Mouse (Mus musculus) G1E (cell line): ENCODE measurements around the gene Cdrt4. TPM values are rescaled to one million over a fixed set of nuclear protein-coding genes. Genes with fewer than 3 reads are reported as not detected.

Source experiments
- ATAC-seq: 2 replicates; pipeline ENCODE4 v1.8.0; 2016; ENCODE audit warnings: mild to moderate bottlenecking; ENCODE audit not compliant: insufficient number of reproducible peaks, poor library complexity, low FRiP score, severe bottlenecking; ENCODE audit errors: extremely low read depth
- DNase-seq: peaks from one replicate; pipeline ENCODE4 v3.0.0; 2012; ENCODE audit warnings: low spot score
- H3K27me3 ChIP-seq: 2 replicates; pipeline ENCODE4 v1.6.1; 2012; ENCODE audit warnings: mild to moderate bottlenecking, low read length, inconsistent platforms; ENCODE audit not compliant: insufficient read depth
- H3K36me3 ChIP-seq: replicated peaks from 2 replicates; pipeline ENCODE3; 2012; ENCODE audit warnings: mild to moderate bottlenecking, inconsistent platforms
- H3K4me1 ChIP-seq: 2 replicates; pipeline ENCODE4 v1.6.1; 2012; ENCODE audit warnings: low read depth, low read length, inconsistent platforms, mixed read lengths; ENCODE audit not compliant: insufficient read depth
- H3K4me3 ChIP-seq: 2 replicates; pipeline ENCODE4 v1.5.1; 2012; ENCODE audit warnings: low read depth, mild to moderate bottlenecking, inconsistent platforms, low read length, moderate library complexity, mixed read lengths
- H3K9me3 ChIP-seq: replicated peaks from 2 replicates; pipeline ENCODE4 v1.6.1; 2012; ENCODE audit warnings: inconsistent platforms
- CTCF ChIP-seq: IDR thresholded peaks from 2 replicates; pipeline ENCODE4 v1.5.1; 2012; ENCODE audit warnings: low read depth, low read length, inconsistent platforms, mixed read lengths
- GATA1 ChIP-seq: IDR thresholded peaks from 2 replicates; pipeline ENCODE4 v1.6.1; 2012; ENCODE audit warnings: borderline replicate concordance, low read length, inconsistent platforms, mixed read lengths
- GATA2 ChIP-seq: IDR thresholded peaks from 2 replicates; pipeline ENCODE4 v1.6.1; 2012; ENCODE audit warnings: low read depth, low read length, inconsistent platforms, borderline replicate concordance
- POLR2AphosphoS5 ChIP-seq: IDR thresholded peaks from 2 replicates; pipeline ENCODE4 v1.6.1; 2012; ENCODE audit warnings: low read depth, low read length, inconsistent platforms; ENCODE audit not compliant: insufficient replicate concordance
- TAL1 ChIP-seq: conservative IDR thresholded peaks from 2 replicates; pipeline ENCODE4 v1.6.1; 2012; ENCODE audit warnings: low read depth, low read length, inconsistent platforms, mixed read lengths
- polyA plus RNA-seq: library from polyadenylated mRNA; stranded (reverse); fragments of >175 nt; gene quantifications from 2 replicates; pipeline ENCODE4 v1.2.3, GENCODE M21; 2012
- total RNA-seq, 2 experiments: library from RNA; stranded (forward) in 1 of 2; stranded (reverse) in 1 of 2; fragments of 200-1000 nt in 1 of 2; fragments of >200 nt in 1 of 2; fragmentation: Nextera tagmentation in 1 of 2; gene quantifications; 2 replicates each; pipeline ENCODE4 v1.2.3; 2014 to 2017

Gene Cdrt4
- total and polyA plus RNA-seq, 3 experiments = 0.27 TPM; not detected in 2

GRCm38 (mm10) chr11:62924091-62924761 is 26.8 kb upstream of the Cdrt4 start:
- Histone ChIP-seq H3K27me3 (0 out of 2 replicates have a peak, but pooled peaks cover 10% of the 10 kb centered on the region), H3K4me3 (no peak overlapping the region), H3K36me3 (no peaks in the 10 kb centered on the region), H3K4me1 (no peaks in the 10 kb centered on the region), H3K9me3 (no peaks in the 10 kb centered on the region)
- no peak for ATAC-seq
- no peak for TF ChIP-seq GATA2
- TF ChIP-seq GATA1 = no peak
- no peak for TF ChIP-seq TAL1
- no peak for TF ChIP-seq POLR2AphosphoS5
- no peak for TF ChIP-seq CTCF
- DNase-seq = no peak

DNA sequence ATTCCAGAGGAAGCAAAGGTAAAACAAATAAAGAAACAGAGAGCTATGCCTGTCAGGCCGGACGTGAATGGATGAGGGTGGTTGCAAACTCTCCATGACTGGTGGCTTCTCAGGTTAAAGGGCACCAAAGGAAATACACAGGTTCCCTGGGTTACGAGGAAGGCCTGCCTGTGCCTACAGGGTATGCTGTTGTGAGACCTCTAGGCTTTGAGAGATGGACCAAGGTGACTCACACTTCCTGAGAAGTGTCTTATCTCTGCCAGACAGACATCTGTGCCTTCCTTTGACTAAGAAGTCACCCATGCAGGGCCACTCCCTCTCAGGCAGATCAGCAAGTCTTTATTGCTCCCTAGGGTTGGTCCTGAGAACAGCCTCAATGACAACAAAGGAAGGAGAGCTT is 21.2 kb upstream of the Cdrt4 start:
- no peak overlapping the region for H3K4me3 ChIP-seq
- no peaks in the 10 kb centered on the region for H3K9me3 ChIP-seq
- no peaks in the 10 kb centered on the region for H3K27me3 ChIP-seq
- DNase-seq (peak; percentile 26), ATAC-seq (peak; percentile 100)
- TF ChIP-seq CTCF = no peak
- H3K4me1 ChIP-seq = peaks cover 9% of the 10 kb centered on the region; the same call in 1 of the 2 replicates
- no peaks in the 10 kb centered on the region for H3K36me3 ChIP-seq

DNA sequence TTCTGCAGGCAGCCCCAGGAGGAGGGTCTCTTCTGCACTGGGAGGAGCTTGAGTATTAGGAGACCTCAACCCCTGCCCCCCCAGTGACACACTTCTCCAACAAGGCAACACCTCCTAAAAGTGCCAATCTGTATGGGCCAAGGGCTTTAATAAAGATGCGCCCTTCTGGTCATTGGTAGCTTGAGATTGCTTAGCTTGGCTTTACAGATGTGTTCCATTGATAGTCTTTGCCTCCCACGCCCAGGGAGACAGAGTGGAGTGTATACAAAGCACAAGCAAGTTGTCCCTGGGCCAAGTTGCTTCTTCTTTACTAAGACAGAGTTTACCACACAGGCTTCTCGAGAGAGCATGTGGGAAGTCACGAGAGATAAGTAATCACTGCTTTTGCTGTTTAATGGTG is 20.4 kb upstream of the Cdrt4 start:
- Histone ChIP-seq H3K27me3 (no peaks in the 10 kb centered on the region), H3K4me3 (no peak overlapping the region), H3K36me3 (no peaks in the 10 kb centered on the region), H3K9me3 (no peaks in the 10 kb centered on the region), H3K4me1 (peaks cover 9% of the 10 kb centered on the region; the same call in 1 of the 2 replicates)
- DNase-seq (no peak), ATAC-seq (no peak; the same call in 1 of the 2 replicates)
- no peak for TF ChIP-seq CTCF
- no peak for TF ChIP-seq GATA2
- no peak for TF ChIP-seq GATA1
- TF ChIP-seq TAL1 = no peak
- TF ChIP-seq POLR2AphosphoS5 = no peak

- Histone ChIP-seq H3K4me1 (peaks cover 9% of the 10 kb centered on the region; the same call in 1 of the 2 replicates), H3K36me3 (no peaks in the 10 kb centered on the region), H3K4me3 (no peak overlapping the region), H3K27me3 (no peaks in the 10 kb centered on the region), H3K9me3 (no peaks in the 10 kb centered on the region)
- DNase-seq = no peak
- no peak for ATAC-seq
- TF ChIP-seq GATA1 (no peak), TAL1 (no peak), CTCF (no peak)
These were observed 19.9 kb upstream of the Cdrt4 start for GRCm38 (mm10) chr11:62931141-62931540.

DNA sequence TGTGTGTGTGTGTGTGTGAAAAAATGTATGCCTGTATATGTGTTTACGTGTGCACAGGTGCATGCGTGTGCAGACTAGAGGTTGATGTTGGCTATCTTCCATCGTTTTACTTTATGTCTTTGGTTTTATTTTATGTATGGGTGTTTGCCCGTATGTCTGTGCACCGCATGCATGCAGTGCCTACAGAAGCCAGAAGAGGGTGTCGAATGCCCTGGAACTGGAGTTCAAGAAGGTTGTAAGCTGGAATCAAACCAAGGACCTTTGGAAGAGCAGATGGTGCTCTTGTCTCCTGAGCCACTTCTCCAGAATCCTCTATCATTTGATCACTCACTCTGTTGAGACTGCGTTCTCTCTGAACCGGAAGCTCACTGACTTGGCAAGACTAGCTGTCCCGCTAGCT is 17.9 kb upstream of the Cdrt4 start:
- Histone ChIP-seq H3K4me1 (peaks cover 9% of the 10 kb centered on the region; the same call in 1 of the 2 replicates), H3K27me3 (no peaks in the 10 kb centered on the region; the same call in 1 of the 2 replicates), H3K36me3 (no peaks in the 10 kb centered on the region), H3K4me3 (no peak overlapping the region), H3K9me3 (no peaks in the 10 kb centered on the region)
- DNase-seq (no peak), ATAC-seq (no peak)
- TF ChIP-seq GATA2 (no peak), TAL1 (no peak), POLR2AphosphoS5 (no peak), GATA1 (no peak), CTCF (no peak)

- H3K9me3 ChIP-seq = no peaks in the 10 kb centered on the region
- no peaks in the 10 kb centered on the region; the same call in 1 of the 2 replicates for H3K27me3 ChIP-seq
- ATAC-seq = no peak
- H3K4me1 ChIP-seq = peaks cover 4% of the 10 kb centered on the region; the same call in 1 of the 2 replicates
- no peaks in the 10 kb centered on the region for H3K36me3 ChIP-seq
- no peak for TF ChIP-seq GATA1
- TF ChIP-seq POLR2AphosphoS5 = no peak
- TF ChIP-seq GATA2 = no peak
- DNase-seq = no peak
- H3K4me3 ChIP-seq = no peak overlapping the region
These were observed 16.0 kb upstream of the Cdrt4 start for GRCm38 (mm10) chr11:62934795-62935514.

GRCm38 (mm10) chr11:62937986-62938385 is 13.0 kb upstream of the Cdrt4 start:
- H3K27me3 ChIP-seq = no peaks in the 10 kb centered on the region; the same call in 1 of the 2 replicates
- no peaks in the 10 kb centered on the region for H3K9me3 ChIP-seq
- no peaks in the 10 kb centered on the region for H3K4me1 ChIP-seq
- TF ChIP-seq TAL1 (no peak), CTCF (no peak), GATA1 (no peak), POLR2AphosphoS5 (no peak), GATA2 (no peak)
- no peak for DNase-seq
- no peak overlapping the region for H3K4me3 ChIP-seq
- no peaks in the 10 kb centered on the region for H3K36me3 ChIP-seq
- no peak for ATAC-seq
